Mouse (Mus musculus): Measurements from ENCODE around the gene Xntrpc. TPM values are rescaled to one million over a fixed set of nuclear protein-coding genes. Genes with fewer than 3 reads are reported as not detected.

Gene Xntrpc
- total and polyA plus RNA-seq, 3 experiments = 0.63 to 2.5 (median 0.79) TPM

Other genes starting within 250 kb of the Xntrpc start
- gene Phox2a, start 247.4 kb upstream of the Xntrpc start, total RNA-seq (2021) = 10 to 100 TPM; 15.6 to 45.9 TPM
- 40.1 and 48.0 TPM in 2 replicates for gene Phox2a, start 247.4 kb upstream of the Xntrpc start, polyA plus RNA-seq (2012; rRNA removed)
- gene Inppl1, start 227.5 kb upstream of the Xntrpc start, total RNA-seq (2021) = 10 to 100 TPM; 81.2 to 90.1 TPM
- gene Inppl1, start 227.5 kb upstream of the Xntrpc start, polyA plus RNA-seq (2012; rRNA removed) = 139 and 142 TPM in 2 replicates
- 1 to 10 TPM; 3.2 to 4.5 TPM for gene Folr2, start 208.5 kb upstream of the Xntrpc start, total RNA-seq (2021)
- gene Folr2, start 208.5 kb upstream of the Xntrpc start, polyA plus RNA-seq (2012; rRNA removed) = 3.9 and 5.0 TPM in 2 replicates
- 10 to 100 TPM; 34.2 to 35.7 TPM for gene Anapc15, start 202.0 kb upstream of the Xntrpc start, total RNA-seq (2021)
- gene Anapc15, start 202.0 kb upstream of the Xntrpc start, polyA plus RNA-seq (2012; rRNA removed) = 32.3 and 39.9 TPM in 2 replicates
- 10 to 100 TPM in 1 of 2 experiments, under 1 TPM in 1; 0.86 to 22.0 TPM for gene Folr1, start 194.9 kb upstream of the Xntrpc start, total RNA-seq (2021)
- gene Folr1, start 194.9 kb upstream of the Xntrpc start, polyA plus RNA-seq (2012; rRNA removed) = 1.3 and 2.6 TPM in 2 replicates
- 100 to 1,000 TPM; 106 to 131 TPM for gene Lamtor1, start 159.8 kb upstream of the Xntrpc start, total RNA-seq (2021)
- gene Lamtor1, start 159.8 kb upstream of the Xntrpc start, polyA plus RNA-seq (2012; rRNA removed) = 298 TPM in 2 replicates
- gene Tomt, start 159.4 kb upstream of the Xntrpc start, total RNA-seq (2021) = not detected
- gene Tomt, start 159.4 kb upstream of the Xntrpc start, polyA plus RNA-seq (2012; rRNA removed) = not detected in 2 replicates
- 10 to 100 TPM; 11.7 to 17.3 TPM for gene Lrrc51, start 131.8 kb upstream of the Xntrpc start, total RNA-seq (2021)
- gene Lrrc51, start 131.8 kb upstream of the Xntrpc start, polyA plus RNA-seq (2012; rRNA removed) = 9.4 and 10.3 TPM in 2 replicates
- gene Numa1, start 131.6 kb upstream of the Xntrpc start, total RNA-seq (2021) = 100 to 1,000 TPM; 167 to 176 TPM
- 89.3 and 96.6 TPM in 2 replicates for gene Numa1, start 131.6 kb upstream of the Xntrpc start, polyA plus RNA-seq (2012; rRNA removed)
- 10 to 100 TPM in 1 of 2 experiments, 1 to 10 TPM in 1; 6.1 to 22.2 TPM for gene Il18bp, start 47.0 kb upstream of the Xntrpc start, total RNA-seq (2021)
- gene Il18bp, start 47.0 kb upstream of the Xntrpc start, polyA plus RNA-seq (2012; rRNA removed) = 15.5 and 18.2 TPM in 2 replicates
- 10 to 100 TPM; 28.5 to 36.9 TPM for gene Rnf121, start 244 bp upstream of the Xntrpc start, total RNA-seq (2021)
- gene Rnf121, start 244 bp upstream of the Xntrpc start, polyA plus RNA-seq (2012; rRNA removed) = 12.3 and 12.8 TPM in 2 replicates
- gene Xndc1, start 202 bp upstream of the Xntrpc start, total RNA-seq (2021) = 10 to 100 TPM; 11.8 to 12.0 TPM
- gene Xndc1, start 202 bp upstream of the Xntrpc start, polyA plus RNA-seq (2012; rRNA removed) = 22.3 and 29.9 TPM in 2 replicates
- gene Trpc2, start 17.4 kb downstream of the Xntrpc start, total RNA-seq (2021) = under 1 TPM in 1 of 2 experiments, not detected in 1; 0.35 TPM
- not detected in 2 replicates for gene Trpc2, start 17.4 kb downstream of the Xntrpc start, polyA plus RNA-seq (2012; rRNA removed)
- gene Art1, start 36.0 kb downstream of the Xntrpc start, total RNA-seq (2021) = not detected
- gene Art1, start 36.0 kb downstream of the Xntrpc start, polyA plus RNA-seq (2012; rRNA removed) = 0.28 TPM in 1 of 2 replicates, not detected in the other
- gene Art5, start 43.8 kb downstream of the Xntrpc start, total RNA-seq (2021) = not detected
- 0.09 and 0.35 TPM in 2 replicates for gene Art5, start 43.8 kb downstream of the Xntrpc start, polyA plus RNA-seq (2012; rRNA removed)
- not detected for gene Chrna10, start 51.1 kb downstream of the Xntrpc start, total RNA-seq (2021)
- 0.22 and 0.38 TPM in 2 replicates for gene Chrna10, start 51.1 kb downstream of the Xntrpc start, polyA plus RNA-seq (2012; rRNA removed)
- 10 to 100 TPM; 47.8 to 84.4 TPM for gene Nup98, start 144.5 kb downstream of the Xntrpc start, total RNA-seq (2021)
- gene Nup98, start 144.5 kb downstream of the Xntrpc start, polyA plus RNA-seq (2012; rRNA removed) = 10.1 and 13.5 TPM in 2 replicates
- 10 to 100 TPM; 62.6 to 96.0 TPM for gene Pgap2, start 144.5 kb downstream of the Xntrpc start, total RNA-seq (2021)
- gene Pgap2, start 144.5 kb downstream of the Xntrpc start, polyA plus RNA-seq (2012; rRNA removed) = 320 and 360 TPM in 2 replicates
- gene Rhog, start 190.3 kb downstream of the Xntrpc start, total RNA-seq (2021) = 10 to 100 TPM; 48.0 to 62.7 TPM
- 60.0 and 69.0 TPM in 2 replicates for gene Rhog, start 190.3 kb downstream of the Xntrpc start, polyA plus RNA-seq (2012; rRNA removed)
- 10 to 100 TPM; 68.2 to 74.8 TPM for gene Stim1, start 202.1 kb downstream of the Xntrpc start, total RNA-seq (2021)
- gene Stim1, start 202.1 kb downstream of the Xntrpc start, polyA plus RNA-seq (2012; rRNA removed) = 68.4 and 77.7 TPM in 2 replicates

Measured in adrenal gland, adult 2 months (tissue).